ENCODE assay signal across 8 mouse cellular contexts in the genomic region with DNA sequence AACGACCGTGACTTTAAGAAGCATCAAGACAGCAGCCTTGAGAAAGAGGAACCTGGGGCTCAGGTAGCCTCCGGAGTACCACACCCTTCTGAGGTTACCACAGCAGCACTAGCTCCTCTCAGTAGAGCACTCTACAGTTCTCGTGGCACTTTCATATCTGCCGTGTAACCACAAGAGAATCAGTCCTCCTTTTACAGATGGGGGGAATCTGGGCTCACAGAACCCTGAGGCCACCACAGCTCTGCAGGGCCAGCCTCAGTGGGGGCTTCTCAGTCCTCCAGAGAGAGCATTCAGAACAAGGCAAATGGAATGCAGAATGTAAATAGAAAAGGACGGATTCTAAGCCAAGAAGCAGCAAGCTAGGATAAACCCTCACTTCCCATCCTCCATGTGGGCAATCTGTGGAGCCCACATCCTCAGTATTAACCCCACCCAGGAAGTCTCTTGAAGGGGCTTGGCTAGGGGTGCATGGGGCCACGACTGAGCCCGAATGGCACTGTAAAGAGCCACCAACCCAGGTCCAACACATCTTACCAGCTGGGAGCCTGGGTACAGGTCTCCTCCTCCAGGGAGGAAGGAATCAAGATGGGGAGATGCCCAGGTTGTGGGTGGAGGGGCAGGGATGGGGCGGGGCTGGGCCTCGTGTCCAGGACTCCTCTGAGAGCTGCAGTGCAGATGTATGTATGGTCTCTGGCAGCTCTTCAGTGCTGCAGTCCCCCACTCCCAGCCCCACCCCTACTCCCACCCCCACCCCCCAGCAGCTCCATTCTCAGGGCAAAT. TPM values are rescaled to one million over a fixed set of nuclear protein-coding genes. Genes with fewer than 3 reads are reported as not detected.
DNase-seq lines count a peak whose midpoint lies in the region; ATAC-seq and TF ChIP-seq lines count a peak whose summit lies in the region.

No protein-coding gene starts in this region.

- ATAC-seq in lung, embryonic 16.5 days (ENCODE audit: low read depth), result peak; percentile 55
- ATAC-seq in liver, embryonic 15.5 days (ENCODE audit: insufficient read depth), result no peak
- ATAC-seq in stomach, embryonic 15.5 days (ENCODE audit: insufficient read depth, low FRiP score, low read depth), result peak; percentile 23; the same call in 1 of the 2 replicates

- intact Hi-C loops in left cerebral cortex, postnatal 4 days (cut with DNase I), result no loop called here

- no peaks in the 10 kb centered on the region for H3K27me3 ChIP-seq in lung, embryonic 16.5 days (ENCODE audit: control insufficient read depth, insufficient read depth, low read depth, low read length)
- H3K27me3 ChIP-seq in liver, embryonic 15.5 days, result peaks cover 8% of the 10 kb centered on the region; the same call in 1 of the 2 replicates
- H3K27me3 ChIP-seq in stomach, embryonic 15.5 days (replicated peaks), result no peaks in the 10 kb centered on the region

- peak overlapping the region; percentile 86 for H3K4me2 ChIP-seq in lung, embryonic 16.5 days (ENCODE audit: low read depth, low read length)
- H3K4me2 ChIP-seq in liver, embryonic 15.5 days, result peak overlapping the region; percentile 77
- H3K4me2 ChIP-seq in stomach, embryonic 15.5 days, result peak overlapping the region; percentile 90

- peak; percentile 24; the same call in 1 of the 2 replicates for TF ChIP-seq POLR2A in embryonic fibroblast, embryonic 13.5 days (IDR thresholded peaks at IDR 0.05; ENCODE audit: low read depth, low read length)

- peak overlapping the region; percentile 86 for H3K9ac ChIP-seq in lung, embryonic 16.5 days (ENCODE audit: low read length)
- no peak overlapping the region for H3K9ac ChIP-seq in liver, embryonic 15.5 days
- H3K9ac ChIP-seq in stomach, embryonic 15.5 days, result 0 out of 2 replicates have a peak overlapping the region, but pooled peaks have one; percentile 3

- no peak for DNase-seq in lung, postnatal 14 days
- DNase-seq in embryo, embryonic 11 days, result no peak
- no peak for DNase-seq in left cerebral cortex, postnatal 4 days
- no peak for DNase-seq in layer of hippocampus, postnatal 14 days (ENCODE audit: low spot score in 2 of 2)

- TF ChIP-seq CTCF in embryonic fibroblast, embryonic 13.5 days (IDR thresholded peaks at IDR 0.05; ENCODE audit: borderline replicate concordance, insufficient read depth, low read length), result no peak

- no peaks in the 10 kb centered on the region for H3K9me3 ChIP-seq in lung, embryonic 16.5 days (ENCODE audit: control insufficient read depth, low read length)
- H3K9me3 ChIP-seq in liver, embryonic 15.5 days (replicated peaks), result no peaks in the 10 kb centered on the region
- no peaks in the 10 kb centered on the region for H3K9me3 ChIP-seq in stomach, embryonic 15.5 days

- no peaks in the 10 kb centered on the region for H3K36me3 ChIP-seq in lung, embryonic 16.5 days (ENCODE audit: control insufficient read depth, insufficient read depth, low read length)
- H3K36me3 ChIP-seq in liver, embryonic 15.5 days (replicated peaks), result no peaks in the 10 kb centered on the region
- H3K36me3 ChIP-seq in stomach, embryonic 15.5 days, result no peaks in the 10 kb centered on the region

- peaks cover 57% of the 10 kb centered on the region for H3K4me1 ChIP-seq in lung, embryonic 16.5 days (replicated peaks; ENCODE audit: control insufficient read depth, insufficient read depth, low read length)
- peaks cover 25% of the 10 kb centered on the region for H3K4me1 ChIP-seq in embryonic fibroblast, embryonic 13.5 days (ENCODE audit: control insufficient read depth, insufficient read depth, low read length)
- H3K4me1 ChIP-seq in liver, embryonic 15.5 days (replicated peaks), result peaks cover 53% of the 10 kb centered on the region
- H3K4me1 ChIP-seq in stomach, embryonic 15.5 days, result peaks cover 44% of the 10 kb centered on the region

- 9% methylated on average over 10 of the region's 10 CpGs for WGBS in lung, embryonic 16.5 days
- 19% methylated on average over 10 of the region's 10 CpGs for WGBS in liver, embryonic 15.5 days (ENCODE audit: insufficient replicate concordance)
- 25% methylated on average over 10 of the region's 10 CpGs for WGBS in stomach, embryonic 15.5 days

- peak overlapping the region; percentile 83 for H3K4me3 ChIP-seq in lung, embryonic 16.5 days (ENCODE audit: low read length)
- H3K4me3 ChIP-seq in embryonic fibroblast, embryonic 13.5 days (ENCODE audit: insufficient read depth, low read length), result peak overlapping the region; percentile 84
- peak overlapping the region; percentile 62 for H3K4me3 ChIP-seq in liver, embryonic 15.5 days (replicated peaks)
- peak overlapping the region; percentile 73 for H3K4me3 ChIP-seq in stomach, embryonic 15.5 days (replicated peaks)

- peak overlapping the region; percentile 99 for H3K27ac ChIP-seq in lung, embryonic 16.5 days (ENCODE audit: low read length)
- H3K27ac ChIP-seq in embryonic fibroblast, embryonic 13.5 days (ENCODE audit: insufficient read depth, low read length), result peak overlapping the region; percentile 55
- 0 out of 2 replicates have a peak overlapping the region, but pooled peaks have one; percentile 30 for H3K27ac ChIP-seq in liver, embryonic 15.5 days (replicated peaks)
- peak overlapping the region; percentile 95 for H3K27ac ChIP-seq in stomach, embryonic 15.5 days

RNA-seq across cellular contexts. Expression of gene Anxa6, which starts 1.8 kb away (rescaled TPM):
- polyA plus RNA-seq in lung, embryonic 16.5 days (2015; fragmentation: Nextera tagmentation; extraction: Ambion mirVana), result 406 and 415 TPM in 2 replicates
- polyA plus RNA-seq in embryonic fibroblast, embryonic 13.5 days (2011; ENCODE audit: insufficient read length, low read depth, missing spikeins), result 288 and 364 TPM in 2 replicates
- polyA plus RNA-seq in liver, embryonic 15.5 days (2015; fragmentation: Nextera tagmentation; extraction: Ambion mirVana), result 54.2 and 57.5 TPM in 2 replicates
- polyA plus RNA-seq in stomach, embryonic 15.5 days (2015; fragmentation: Nextera tagmentation; extraction: Ambion mirVana), result 307 and 346 TPM in 2 replicates
- total RNA-seq in left cerebral cortex, postnatal 4 days (2021), result 10 to 100 TPM; 70.0 to 70.2 TPM
- 10 to 100 TPM; 90.3 to 93.8 TPM for total RNA-seq in layer of hippocampus, postnatal 14 days (2021)

RNA-seq across cellular contexts. Expression of gene Ccdc69, which starts 46.5 kb away (rescaled TPM):
- polyA plus RNA-seq in lung, embryonic 16.5 days (2015; fragmentation: Nextera tagmentation; extraction: Ambion mirVana), result 3.5 and 3.8 TPM in 2 replicates
- 0.43 and 0.61 TPM in 2 replicates for polyA plus RNA-seq in embryonic fibroblast, embryonic 13.5 days (2011; ENCODE audit: insufficient read length, low read depth, missing spikeins)
- 1.3 and 1.4 TPM in 2 replicates for polyA plus RNA-seq in liver, embryonic 15.5 days (2015; fragmentation: Nextera tagmentation; extraction: Ambion mirVana)
- 3.1 and 3.2 TPM in 2 replicates for polyA plus RNA-seq in stomach, embryonic 15.5 days (2015; fragmentation: Nextera tagmentation; extraction: Ambion mirVana)
- not detected for total RNA-seq in left cerebral cortex, postnatal 4 days (2021)
- not detected for total RNA-seq in layer of hippocampus, postnatal 14 days (2021)

Comparison
In these comparisons a context has a peak if more than half of its experiments do, and no peak if none do; other contexts are left out.
1. H3K27ac ChIP-seq: peak in every context shown above with its lines; median percentile 99 in lung, embryonic 16.5 days; 95 in stomach, embryonic 15.5 days; 55 in embryonic fibroblast, embryonic 13.5 days; 30 in liver, embryonic 15.5 days.